Mouse (Mus musculus): ENCODE measurements around the gene Usp32.

- TF ChIP-seq CTCF (IDR thresholded peaks at IDR 0.05) (no peak), EP300 (IDR thresholded peaks at IDR 0.05; ENCODE audit: insufficient read depth, low read depth, low read length) (no peak), POLR2A (IDR thresholded peaks at IDR 0.05; ENCODE audit: insufficient read depth, low read depth, low read length) (no peak)
Measured at GRCm38 (mm10) chr11:84968309-84968708, 171.7 kb downstream of the Usp32 start.

Measured in heart, adult 2 months (tissue).